Mouse (Mus musculus) embryonic fibroblast, embryonic 13.5 days (primary cell): ENCODE results near the gene Cpn2.

Source experiments
- CTCF ChIP-seq: IDR thresholded peaks from 2 replicates; pipeline ENCODE4 v1.5.1; 2011; ENCODE audit warnings: mild to moderate bottlenecking, control low read depth, low read length, moderate library complexity, borderline replicate concordance; ENCODE audit not compliant: insufficient read depth
- POLR2A ChIP-seq: IDR thresholded peaks from 2 replicates; pipeline ENCODE4 v1.6.1; 2011; ENCODE audit warnings: low read depth, mild to moderate bottlenecking, control low read depth, low read length, moderate library complexity

- TF ChIP-seq CTCF (no peak), POLR2A (no peak)
These were observed 53.7 kb downstream of the Cpn2 start for GRCm38 (mm10) chr16:30213644-30214043.
